Mouse (Mus musculus) forebrain, embryonic 12.5 days (tissue): ENCODE measurements around the gene Szt2. TPM values are rescaled to one million over a fixed set of nuclear protein-coding genes. Genes with fewer than 3 reads are reported as not detected.

Experiments
- ATAC-seq: fragments of 200-750 bp; cut with Nextera tagmentation; 2 replicates; pipeline ENCODE4 v1.8.0; 2017; ENCODE audit warnings: moderate TSS enrichment; ENCODE audit not compliant: low FRiP score
- H3K27ac ChIP-seq: fragments of 300-500 bp; sonication (generic); 2 replicates; pipeline ENCODE4 v1.5.1; 2016; ENCODE audit warnings: mild to moderate bottlenecking
- H3K27me3 ChIP-seq: fragments of 300-500 bp; sonication (generic); 2 replicates; pipeline ENCODE4 v1.6.1; 2016; ENCODE audit warnings: mild to moderate bottlenecking
- H3K36me3 ChIP-seq: fragments of 300-500 bp; sonication (generic); replicated peaks from 2 replicates; pipeline ENCODE4 v1.6.1; 2016; ENCODE audit warnings: mild to moderate bottlenecking
- H3K4me1 ChIP-seq: fragments of 300-500 bp; sonication (generic); 2 replicates; pipeline ENCODE4 v1.6.1; 2016
- H3K4me2 ChIP-seq: fragments of 300-500 bp; sonication (generic); 2 replicates; pipeline ENCODE4 v1.6.1; 2016; ENCODE audit warnings: mild to moderate bottlenecking, moderate library complexity
- H3K4me3 ChIP-seq: fragments of 300-500 bp; sonication (generic); replicated peaks from 2 replicates; pipeline ENCODE4 v1.5.1; 2016; ENCODE audit warnings: mild to moderate bottlenecking
- H3K9ac ChIP-seq: fragments of 300-500 bp; sonication (generic); 2 replicates; pipeline ENCODE4 v1.6.1; 2016; ENCODE audit warnings: mild to moderate bottlenecking
- H3K9me3 ChIP-seq: fragments of 300-500 bp; sonication (generic); 2 replicates; pipeline ENCODE4 v1.6.1; 2016
- WGBS: fragments of 180-500 bp; shearing (Covaris S2); methylation state at CpG from one replicate; pipeline ENCODE4 v1.1.7; 2016; 5-methylcytosine and 5-hydroxymethylcytosine counted together
- polyA plus RNA-seq: library from polyadenylated mRNA; unstranded; fragments of >200 nt; fragmentation: Nextera tagmentation; extraction: Ambion mirVana; gene quantifications from 2 replicates; pipeline ENCODE4 v1.2.1, GENCODE M21; 2016

Gene Szt2
- 15.4 and 15.9 TPM in 2 replicates for polyA plus RNA-seq

- H3K4me2 ChIP-seq = peak within 1 kb of the TSS; percentile 87
- H3K27me3 ChIP-seq = no peaks in the 10 kb centered on the region
- peaks cover 40% of the 10 kb centered on the region for H3K36me3 ChIP-seq
- H3K4me1 ChIP-seq = peaks cover 21% of the 10 kb centered on the region
- WGBS = under 1% methylated on average over 53 of the region's 53 CpGs
- peak within 1 kb of the TSS; percentile 93 for H3K4me3 ChIP-seq
- no peaks in the 10 kb centered on the region for H3K9me3 ChIP-seq
- ATAC-seq = peak; percentile 97
- H3K9ac ChIP-seq = peak within 1 kb of the TSS; percentile 92
- 0 out of 2 replicates have a peak within 1 kb of the TSS, but pooled peaks have one; percentile 36 for H3K27ac ChIP-seq
Observed at GRCm38 (mm10) chr4:118409142-118409900, at the start of gene Szt2, which contains the start of gene Med8. Szt2 (minus strand) TSS chr4:118409273. Med8 (plus strand) TSS chr4:118409337.

DNA sequence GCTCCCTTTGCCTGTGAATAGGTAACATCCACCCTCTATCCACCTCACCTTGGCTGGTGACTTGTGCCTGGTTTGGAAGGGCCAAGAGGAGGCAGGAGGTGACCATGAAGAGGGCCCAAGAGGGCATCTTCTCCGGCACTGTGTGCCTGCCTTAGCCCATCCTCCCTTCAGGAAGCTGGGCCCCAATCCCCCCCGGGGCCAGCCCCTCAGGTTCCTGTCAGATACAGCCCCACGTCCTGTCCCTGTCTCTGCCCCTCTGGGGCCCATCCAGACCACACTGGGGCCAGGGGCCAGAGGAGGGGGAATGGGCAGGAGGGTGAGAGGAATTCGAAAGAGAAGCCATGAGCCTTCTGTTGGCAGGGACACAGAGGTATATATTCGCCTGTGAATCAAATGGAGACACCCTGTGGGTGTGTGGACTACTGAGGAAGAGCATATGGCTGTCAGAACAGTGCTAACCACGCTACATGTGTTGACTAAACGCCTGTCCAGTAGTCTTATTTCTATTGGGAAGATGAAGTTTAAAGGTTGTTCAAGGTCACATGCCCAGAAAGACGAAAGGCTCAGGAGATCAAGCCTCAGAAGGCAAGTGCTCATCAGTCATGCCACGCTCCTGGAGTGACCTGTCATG lies 48.4 kb upstream of the Szt2 start, which contains the start of gene Mpl:
Gene Mpl (minus strand): TSS at position 169 of the 631 bp plus-strand sequence.
- H3K4me2 ChIP-seq = no peak within 1 kb of the TSS
- no peak within 1 kb of the TSS for H3K4me3 ChIP-seq
- no peaks in the 10 kb centered on the region for H3K4me1 ChIP-seq
- no peaks in the 10 kb centered on the region for H3K9me3 ChIP-seq
- H3K27ac ChIP-seq = no peak within 1 kb of the TSS
- no peaks in the 10 kb centered on the region for H3K27me3 ChIP-seq
- H3K9ac ChIP-seq = no peak within 1 kb of the TSS
- WGBS = 74% methylated on average over 9 of the region's 9 CpGs
- H3K36me3 ChIP-seq = no peaks in the 10 kb centered on the region
- no peak for ATAC-seq

DNA sequence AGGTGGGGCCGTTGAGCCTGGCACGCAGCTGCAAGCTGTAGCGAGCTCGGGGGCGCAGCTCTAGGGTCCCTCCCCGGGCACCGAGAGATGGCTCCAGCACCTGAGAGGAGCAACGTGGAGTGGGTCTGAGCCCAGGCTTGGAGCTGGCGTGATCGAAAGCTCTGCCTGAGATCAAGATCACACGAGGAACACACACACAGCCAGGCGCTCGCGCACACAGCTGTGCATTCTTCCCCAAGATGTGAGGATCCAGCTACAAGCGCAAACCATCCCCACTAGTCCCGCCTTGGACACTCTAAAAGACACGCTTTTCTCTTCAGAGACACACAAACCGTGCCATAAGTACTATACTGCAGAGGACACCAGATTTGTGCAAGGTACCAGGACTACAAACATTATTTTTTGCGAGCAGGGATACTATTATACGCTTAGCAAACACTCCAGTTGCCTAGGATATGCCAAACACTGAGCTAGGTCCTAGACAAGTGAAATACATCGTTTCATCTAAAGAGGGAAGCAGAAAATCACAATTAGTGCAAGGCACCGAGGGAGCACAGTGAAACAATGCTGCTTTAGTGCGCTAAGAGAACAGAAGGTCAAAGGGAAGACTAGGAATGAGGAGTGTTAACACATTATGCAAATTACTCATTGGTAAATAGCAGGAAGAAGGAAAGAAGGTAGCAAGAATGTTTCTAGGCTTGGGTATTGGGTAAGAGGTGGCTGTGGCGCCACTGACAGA lies 37.5 kb upstream of the Szt2 start:
- peak overlapping the region; percentile 70 for H3K4me2 ChIP-seq
- H3K4me1 ChIP-seq = peaks cover 17% of the 10 kb centered on the region
- ATAC-seq = peak; percentile 20; the same call in 1 of the 2 replicates
- H3K9me3 ChIP-seq = no peaks in the 10 kb centered on the region
- no peak overlapping the region; the same call in 1 of the 2 replicates for H3K27ac ChIP-seq
- WGBS = 18% methylated on average over 24 of the region's 24 CpGs
- no peaks in the 10 kb centered on the region for H3K36me3 ChIP-seq
- peak overlapping the region; percentile 40 for H3K4me3 ChIP-seq
- H3K9ac ChIP-seq = peak overlapping the region; percentile 48
- H3K27me3 ChIP-seq = peaks cover 5% of the 10 kb centered on the region; the same call in 1 of the 2 replicates

DNA sequence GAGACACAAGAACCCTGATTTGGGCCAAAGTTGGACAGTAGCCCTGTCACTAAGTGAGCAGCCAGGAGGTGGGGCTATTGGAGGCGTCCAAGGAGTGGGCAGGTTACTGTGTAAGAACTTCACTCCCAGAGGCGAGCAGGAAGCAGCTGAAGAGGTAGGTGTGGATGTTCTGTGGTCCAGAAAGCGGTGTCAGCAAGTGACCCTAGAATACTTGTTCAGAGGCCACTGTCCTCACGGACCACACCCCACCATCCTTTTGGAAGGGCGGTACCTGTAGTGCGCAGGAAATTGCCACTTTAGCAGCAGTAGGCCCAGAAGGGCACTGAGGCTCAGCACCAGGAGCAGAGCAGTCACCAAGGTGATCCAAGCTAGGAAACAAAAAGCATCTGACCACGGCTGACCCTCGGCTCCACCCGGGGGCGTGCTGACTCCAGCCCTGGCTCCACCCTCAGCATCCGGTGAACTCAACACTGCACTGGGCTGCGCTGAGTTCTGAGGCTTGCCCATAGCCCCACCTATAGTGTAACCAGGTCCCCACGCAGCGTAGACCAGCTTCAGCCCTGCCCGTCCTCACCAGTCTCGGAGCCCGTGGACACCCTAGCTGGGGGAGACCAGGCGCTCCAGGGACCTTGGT lies 36.8 kb upstream of the Szt2 start:
- ATAC-seq = peak; percentile 70
- peak overlapping the region; percentile 48 for H3K9ac ChIP-seq
- no peaks in the 10 kb centered on the region for H3K9me3 ChIP-seq
- H3K4me1 ChIP-seq = peaks cover 17% of the 10 kb centered on the region
- H3K36me3 ChIP-seq = no peaks in the 10 kb centered on the region
- H3K27ac ChIP-seq = no peak overlapping the region
- 17% methylated on average over 18 of the region's 18 CpGs for WGBS
- peak overlapping the region; percentile 70 for H3K4me2 ChIP-seq
- peak overlapping the region; percentile 40 for H3K4me3 ChIP-seq
- peaks cover 5% of the 10 kb centered on the region; the same call in 1 of the 2 replicates for H3K27me3 ChIP-seq

DNA sequence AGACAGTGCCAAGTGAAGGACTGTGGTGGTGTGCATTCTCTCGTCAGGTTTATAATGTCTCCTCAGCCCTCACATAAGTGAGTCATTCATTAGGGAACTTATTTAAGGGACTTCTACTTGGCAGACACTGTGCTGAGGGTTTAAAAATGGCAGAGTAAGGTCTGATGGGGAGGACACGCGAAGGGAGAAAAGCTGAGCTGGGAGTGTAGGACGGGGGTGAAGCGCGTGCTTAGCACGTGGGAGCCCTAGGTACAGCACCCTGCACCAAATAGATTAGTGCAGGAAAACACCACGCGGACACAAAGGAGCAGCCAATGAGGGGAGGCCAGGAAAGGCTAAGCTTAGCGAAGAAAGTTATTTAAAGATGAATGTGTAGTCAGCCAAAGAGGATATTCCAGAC lies 36.0 kb upstream of the Szt2 start:
- Histone ChIP-seq H3K9ac (no peak overlapping the region), H3K4me1 (peaks cover 17% of the 10 kb centered on the region), H3K4me2 (no peak overlapping the region), H3K27ac (no peak overlapping the region), H3K9me3 (no peaks in the 10 kb centered on the region), H3K36me3 (no peaks in the 10 kb centered on the region), H3K4me3 (no peak overlapping the region), H3K27me3 (peaks cover 5% of the 10 kb centered on the region; the same call in 1 of the 2 replicates)
- WGBS = 83% methylated on average over 10 of the region's 10 CpGs
- ATAC-seq = no peak

DNA sequence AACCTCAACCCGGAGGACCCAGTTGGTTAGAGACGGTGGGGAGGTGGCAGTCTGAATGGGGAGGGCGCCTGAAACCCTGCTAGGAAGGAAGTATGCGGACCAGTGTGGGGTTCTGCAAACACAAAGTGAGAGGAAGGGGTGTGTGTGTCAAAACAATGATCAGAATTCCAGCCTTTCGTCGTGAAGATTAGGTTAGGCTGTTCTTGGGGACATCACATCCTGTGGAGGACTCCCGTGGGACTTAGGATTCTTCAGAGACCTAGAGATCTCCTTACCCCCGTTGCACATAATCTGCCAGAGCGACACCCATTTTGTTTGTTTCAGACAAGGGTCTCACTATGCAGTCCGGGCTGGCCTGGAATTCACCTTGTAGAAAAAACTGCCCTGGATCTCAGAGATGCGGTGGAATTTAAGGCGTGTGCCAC lies 28.8 kb upstream of the Szt2 start:
- Histone ChIP-seq H3K4me2 (peak overlapping the region; percentile 85), H3K27me3 (no peaks in the 10 kb centered on the region), H3K36me3 (peaks cover 29% of the 10 kb centered on the region), H3K27ac (peak overlapping the region; percentile 93), H3K4me3 (peak overlapping the region; percentile 80), H3K4me1 (peaks cover 38% of the 10 kb centered on the region), H3K9ac (peak overlapping the region; percentile 81), H3K9me3 (no peaks in the 10 kb centered on the region)
- 11% methylated on average over 12 of the region's 12 CpGs for WGBS
- no peak for ATAC-seq

DNA sequence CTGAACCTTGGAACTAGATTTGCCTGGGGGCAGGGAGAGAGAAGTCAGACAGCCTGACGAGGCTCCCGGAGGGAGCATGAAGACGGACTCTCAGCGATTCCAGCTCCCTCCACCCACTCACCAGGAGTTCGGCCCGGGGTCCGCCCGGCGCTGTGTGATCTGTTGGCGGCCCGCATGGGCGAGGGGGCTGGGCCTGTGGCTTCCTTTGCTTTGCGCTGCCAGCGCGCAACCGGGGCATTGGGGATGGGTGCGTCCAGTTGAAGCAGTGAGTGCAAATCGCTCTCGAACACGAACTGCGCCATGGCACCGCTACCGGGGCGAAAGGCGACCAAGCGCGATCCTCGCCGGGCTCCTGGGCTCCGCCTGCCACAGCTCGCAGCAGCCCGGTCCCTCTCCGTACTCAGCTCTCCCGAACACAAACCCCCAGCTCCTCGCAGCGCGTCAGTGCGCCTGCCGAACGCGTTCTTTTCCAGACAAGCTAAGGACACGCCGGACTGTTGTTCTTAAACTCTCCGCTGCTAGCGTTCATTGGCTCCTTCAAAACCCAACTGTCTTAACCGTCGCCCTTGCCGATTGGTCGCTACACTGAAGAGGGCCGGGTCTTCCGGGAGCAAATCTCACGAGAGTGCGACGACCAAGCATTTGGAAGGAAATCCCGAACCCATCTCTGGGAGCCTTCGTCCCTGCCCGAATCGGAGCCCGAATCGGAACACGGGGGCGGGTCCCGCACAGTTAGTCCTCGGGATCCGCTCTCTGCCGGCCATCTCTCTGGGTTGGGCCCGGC lies 27.9 kb upstream of the Szt2 start, which contains the start of gene Cdc20:
Gene Cdc20 (minus strand): TSS at position 533 of the 784 bp plus-strand sequence.
- peak; percentile 96 for ATAC-seq
- WGBS = under 1% methylated on average over 67 of the region's 67 CpGs

GRCm38 (mm10) chr4:118432332-118432731 lies 23.3 kb upstream of the Szt2 start:
- H3K9me3 ChIP-seq = no peaks in the 10 kb centered on the region
- WGBS = 75% methylated on average over 8 of the region's 8 CpGs
- ATAC-seq = no peak
- H3K9ac ChIP-seq = no peak overlapping the region
- H3K27me3 ChIP-seq = no peaks in the 10 kb centered on the region
- H3K36me3 ChIP-seq = peaks cover 56% of the 10 kb centered on the region
- H3K4me2 ChIP-seq = no peak overlapping the region
- H3K4me1 ChIP-seq = peaks cover 50% of the 10 kb centered on the region
- no peak overlapping the region for H3K27ac ChIP-seq
- no peak overlapping the region for H3K4me3 ChIP-seq

More for the DNA sequence above, 27.9 kb upstream of the Szt2 start, which contains the start of gene Cdc20:
- peak within 1 kb of the TSS; percentile 80 for H3K4me3 ChIP-seq
- peak within 1 kb of the TSS; percentile 85 for H3K4me2 ChIP-seq
- H3K9ac ChIP-seq = peak within 1 kb of the TSS; percentile 81
- peaks cover 38% of the 10 kb centered on the region for H3K4me1 ChIP-seq
- H3K27me3 ChIP-seq = no peaks in the 10 kb centered on the region
- peaks cover 37% of the 10 kb centered on the region for H3K36me3 ChIP-seq
- H3K9me3 ChIP-seq = no peaks in the 10 kb centered on the region
- peak within 1 kb of the TSS; percentile 93 for H3K27ac ChIP-seq

- H3K9me3 ChIP-seq = no peaks in the 10 kb centered on the region
- H3K27me3 ChIP-seq = no peaks in the 10 kb centered on the region
- peaks cover 42% of the 10 kb centered on the region for H3K36me3 ChIP-seq
- no peak for ATAC-seq
- no peak overlapping the region for H3K4me3 ChIP-seq
- H3K27ac ChIP-seq = no peak overlapping the region
- peaks cover 29% of the 10 kb centered on the region for H3K4me1 ChIP-seq
- H3K9ac ChIP-seq = no peak overlapping the region
- 65% methylated on average over 7 of the region's 7 CpGs for WGBS
- peak overlapping the region; percentile 83 for H3K4me2 ChIP-seq
Observed at GRCm38 (mm10) chr4:118429215-118429895, 20.3 kb upstream of the Szt2 start.

DNA sequence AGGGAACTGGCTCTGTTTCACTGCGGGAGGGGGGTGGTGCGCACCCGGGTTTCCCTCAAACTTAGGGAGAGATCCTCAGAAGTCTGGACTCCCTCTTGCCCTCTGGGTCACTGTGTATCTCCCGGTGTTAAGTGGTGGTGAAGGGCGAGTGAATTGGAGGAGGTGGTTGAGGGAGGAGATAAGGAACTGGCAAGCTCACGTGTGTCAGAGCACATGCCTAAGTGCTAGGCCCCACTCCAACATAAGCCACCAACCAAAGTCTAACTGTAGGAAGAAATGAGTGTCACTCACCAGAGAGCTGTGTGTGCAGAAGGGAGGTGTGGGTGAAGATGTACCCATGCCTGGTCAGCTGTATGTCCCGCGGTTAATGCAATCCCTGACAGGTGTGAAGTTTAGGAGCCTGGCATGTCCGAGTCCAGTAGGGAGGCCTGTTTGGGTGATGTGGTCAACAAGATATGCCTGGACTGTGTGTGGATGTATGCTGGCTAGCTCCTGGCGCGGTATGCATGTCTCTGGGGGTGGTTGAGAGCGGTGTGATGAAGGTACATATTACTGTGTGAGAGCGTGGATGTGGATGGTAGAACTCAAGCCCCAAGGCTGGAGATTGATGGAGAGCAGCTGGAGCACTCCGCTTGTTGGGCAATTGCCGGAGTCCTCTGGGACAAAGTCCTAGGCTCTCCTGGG lies 19.6 kb upstream of the Szt2 start:
- 57% methylated on average over 15 of the region's 15 CpGs for WGBS
- 0 out of 2 replicates have a peak, but pooled peaks have one; percentile 5 for ATAC-seq
- H3K27ac ChIP-seq = peak overlapping the region; percentile 71

More for the DNA sequence above, 19.6 kb upstream of the Szt2 start:
- H3K4me2 ChIP-seq = peak overlapping the region; percentile 83
- H3K27me3 ChIP-seq = no peaks in the 10 kb centered on the region
- H3K9ac ChIP-seq = peak overlapping the region; percentile 73
- H3K4me3 ChIP-seq = peak overlapping the region; percentile 55
- H3K4me1 ChIP-seq = peaks cover 23% of the 10 kb centered on the region
- no peaks in the 10 kb centered on the region for H3K9me3 ChIP-seq
- H3K36me3 ChIP-seq = peaks cover 37% of the 10 kb centered on the region
